Mouse (Mus musculus) kidney, postnatal 25 days (tissue): ENCODE measurements around the gene Vmn1r88.
"Not testable (repeated sequence)": the region's sequence is repeated elsewhere in the genome, so short reads cannot be mapped to it uniquely, and the experiment has no call there.

ENCODE experiments used
- DNase-seq, 2 experiments: peaks; one replicate each; pipeline ENCODE4 v3.0.0; 2021; ENCODE audit warnings: mixed read lengths in 2 of 2

Gene Vmn1r88

GRCm38 (mm10) chr7:13159268-13159667 is at the start of gene Vmn1r88:
TSS of gene Vmn1r88 (plus strand) at chr7:13159568.
- DNase-seq = no peak

GRCm38 (mm10) chr7:13119817-13120216 is 39.6 kb upstream of the Vmn1r88 start, which contains the start of gene Vmn1r86:
TSS of gene Vmn1r86 (minus strand) at chr7:13119917.
- no peak for DNase-seq

- not testable (repeated sequence) for DNase-seq
Measured at GRCm38 (mm10) chr7:13123554-13124153, 35.7 kb upstream of the Vmn1r88 start.

GRCm38 (mm10) chr7:13131856-13132255 is 27.5 kb upstream of the Vmn1r88 start:
- no peak for DNase-seq

- DNase-seq = no peak
Measured at GRCm38 (mm10) chr7:13137340-13137739, 22.0 kb upstream of the Vmn1r88 start.

DNA sequence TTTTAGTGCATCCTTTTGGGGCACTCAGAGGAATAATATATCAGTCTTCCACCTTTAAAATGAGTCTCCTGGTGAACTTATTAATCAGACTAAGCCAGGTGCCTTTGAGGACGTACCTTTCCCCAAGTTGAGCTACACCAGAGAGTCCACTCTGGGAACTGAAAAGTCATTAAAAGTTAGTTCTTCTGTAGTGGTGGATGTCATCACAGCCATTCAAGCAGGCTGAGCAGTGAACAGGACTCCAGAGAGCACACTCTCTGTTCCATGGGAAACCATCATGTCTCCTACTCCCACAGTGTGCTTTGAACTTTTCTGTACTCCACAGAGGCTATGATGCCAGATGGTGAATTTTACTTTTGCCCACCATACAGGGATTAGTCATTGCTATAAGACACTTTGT is 19.3 kb upstream of the Vmn1r88 start, which contains the start of gene Vmn1r87:
Gene Vmn1r87 (minus strand): TSS at position 101 of the 400 bp plus-strand sequence.
- DNase-seq = no peak

- no peak for DNase-seq
Measured at GRCm38 (mm10) chr7:13212720-13213119, 53.4 kb downstream of the Vmn1r88 start, which contains the start of gene Vmn1r89. TSS of gene Vmn1r89 (plus strand) at chr7:13213020.
